Mouse (Mus musculus) heart, embryonic 11.5 days (tissue): ENCODE data around the gene Plcb1. TPM values are rescaled to one million over a fixed set of nuclear protein-coding genes. Genes with fewer than 3 reads are reported as not detected.
"Not testable (repeated sequence)": the region's sequence is repeated elsewhere in the genome, so short reads cannot be mapped to it uniquely, and the experiment has no call there.

Experiments used
- ATAC-seq: fragments of 200-750 bp; cut with Nextera tagmentation; replicated peaks from 2 replicates; pipeline ENCODE4 v1.8.0; 2017; ENCODE audit warnings: moderate library complexity; ENCODE audit not compliant: insufficient number of reproducible peaks, low FRiP score, low TSS enrichment
- H3K27ac ChIP-seq: fragments of 300-500 bp; sonication (generic); 2 replicates; pipeline ENCODE4 v1.5.1; 2014; ENCODE audit warnings: mild to moderate bottlenecking, low read depth, low read length
- H3K27me3 ChIP-seq: fragments of 300-500 bp; sonication (generic); 2 replicates; pipeline ENCODE4 v1.6.1; 2014; ENCODE audit warnings: mild to moderate bottlenecking, low read length, mixed read lengths; ENCODE audit not compliant: control insufficient read depth, insufficient read depth
- H3K36me3 ChIP-seq: fragments of 300-500 bp; sonication (generic); 2 replicates; pipeline ENCODE4 v1.6.1; 2014; ENCODE audit warnings: mild to moderate bottlenecking, low read length, moderate library complexity, mixed read lengths; ENCODE audit not compliant: control insufficient read depth, insufficient read depth
- H3K4me1 ChIP-seq: fragments of 300-500 bp; sonication (generic); 2 replicates; pipeline ENCODE4 v1.6.1; 2014; ENCODE audit warnings: low read length; ENCODE audit not compliant: control insufficient read depth, insufficient read depth
- H3K4me2 ChIP-seq: fragments of 300-500 bp; sonication (generic); 2 replicates; pipeline ENCODE4 v1.6.1; 2014; ENCODE audit warnings: mild to moderate bottlenecking, moderate library complexity
- H3K4me3 ChIP-seq: fragments of 300-500 bp; sonication (generic); 2 replicates; pipeline ENCODE4 v1.5.1; 2014; ENCODE audit warnings: low read depth, low read length
- H3K9ac ChIP-seq: fragments of 300-500 bp; sonication (generic); 2 replicates; pipeline ENCODE4 v1.6.1; 2014; ENCODE audit warnings: mild to moderate bottlenecking, low read depth, low read length, moderate library complexity
- H3K9me3 ChIP-seq: fragments of 300-500 bp; sonication (generic); replicated peaks from 2 replicates; pipeline ENCODE4 v1.6.1; 2016; ENCODE audit warnings: low read length; ENCODE audit not compliant: control insufficient read depth
- WGBS: fragments of 180-500 bp; shearing (Covaris S2); extraction: QIAGEN DNeasy Blood & Tissue Kit; methylation state at CpG from one replicate; pipeline ENCODE4 v1.1.7; 2014; ENCODE audit not compliant: insufficient replicate concordance; 5-methylcytosine and 5-hydroxymethylcytosine counted together
- polyA plus RNA-seq: library from polyadenylated mRNA; unstranded; fragments of >200 nt; fragmentation: Nextera tagmentation; extraction: Ambion mirVana; gene quantifications from 2 replicates; pipeline ENCODE4 v1.2.1, GENCODE M21; 2014

Gene Plcb1
- polyA plus RNA-seq, 1 experiment from 2014 or later, result 7.2 TPM

DNA sequence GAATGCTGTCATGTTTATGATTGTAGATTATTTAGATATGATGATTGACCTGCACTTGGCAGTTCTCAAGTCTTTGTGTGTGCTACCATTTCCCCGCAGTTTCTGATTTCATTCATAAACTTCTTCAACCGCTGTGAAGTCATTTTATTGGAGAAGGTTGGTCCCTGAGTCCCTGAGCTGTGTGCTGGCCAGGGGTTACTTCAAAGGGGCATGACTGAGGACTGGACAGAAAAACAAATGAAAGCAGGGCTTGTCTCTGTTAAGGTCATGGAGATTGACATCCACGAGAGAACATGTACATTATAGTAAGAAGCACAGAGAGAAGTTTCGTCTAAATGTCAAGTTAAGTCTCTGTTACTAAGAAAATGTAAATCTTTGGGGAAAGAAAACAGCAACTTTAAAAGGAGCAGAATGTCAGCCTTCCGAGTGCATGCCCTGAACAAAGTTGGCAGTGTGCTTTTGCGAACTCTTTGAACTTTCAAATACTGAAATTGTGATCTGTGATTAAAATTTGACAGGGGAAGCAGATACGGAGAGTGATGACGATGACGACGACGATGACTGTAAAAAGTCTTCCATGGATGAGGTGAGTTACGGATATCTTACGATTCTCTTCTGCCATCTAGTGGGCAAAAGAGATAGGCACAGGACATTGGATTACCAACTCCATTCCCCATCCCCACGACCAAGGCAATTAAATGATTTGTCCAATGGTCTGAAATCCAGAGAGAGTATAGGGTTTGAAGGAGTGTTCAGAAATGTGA is 544.1 kb downstream of the Plcb1 start:
- Histone ChIP-seq H3K36me3 (no peaks in the 10 kb centered on the region), H3K27me3 (no peaks in the 10 kb centered on the region), H3K4me1 (peaks cover 5% of the 10 kb centered on the region; the same call in 1 of the 2 replicates), H3K9me3 (no peaks in the 10 kb centered on the region), H3K4me2 (peak overlapping the region; percentile 57), H3K27ac (no peak overlapping the region), H3K9ac (no peak overlapping the region), H3K4me3 (0 out of 2 replicates have a peak overlapping the region, but pooled peaks have one; percentile 17)
- no peak for ATAC-seq
- WGBS, result 12% methylated on average over 14 of the region's 14 CpGs

DNA sequence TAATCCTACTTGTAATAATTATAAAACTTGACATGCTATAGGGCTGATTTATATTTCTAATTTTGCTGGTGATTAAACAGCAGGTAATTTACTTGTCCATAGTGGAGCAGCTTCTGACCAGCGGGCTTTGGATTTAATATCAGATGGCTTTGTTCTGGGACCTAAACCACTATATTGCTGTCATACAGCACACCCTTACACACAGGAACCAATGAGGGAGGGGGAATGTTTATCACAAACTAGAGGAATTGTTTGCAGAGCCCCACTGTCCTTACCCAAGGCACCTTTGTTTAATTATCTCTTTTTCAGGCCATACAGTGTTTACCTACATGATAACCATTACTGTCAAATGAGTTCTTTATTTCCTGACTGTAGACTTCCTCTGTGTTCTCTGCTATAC is 546.0 kb downstream of the Plcb1 start:
- Histone ChIP-seq H3K27me3 (no peaks in the 10 kb centered on the region), H3K9me3 (no peaks in the 10 kb centered on the region), H3K36me3 (no peaks in the 10 kb centered on the region), H3K4me2 (no peak overlapping the region), H3K4me3 (no peak overlapping the region), H3K4me1 (peaks cover 5% of the 10 kb centered on the region; the same call in 1 of the 2 replicates), H3K27ac (no peak overlapping the region), H3K9ac (no peak overlapping the region)
- no peak for ATAC-seq
- 85% methylated on average over 1 of the region's 1 CpGs for WGBS

DNA sequence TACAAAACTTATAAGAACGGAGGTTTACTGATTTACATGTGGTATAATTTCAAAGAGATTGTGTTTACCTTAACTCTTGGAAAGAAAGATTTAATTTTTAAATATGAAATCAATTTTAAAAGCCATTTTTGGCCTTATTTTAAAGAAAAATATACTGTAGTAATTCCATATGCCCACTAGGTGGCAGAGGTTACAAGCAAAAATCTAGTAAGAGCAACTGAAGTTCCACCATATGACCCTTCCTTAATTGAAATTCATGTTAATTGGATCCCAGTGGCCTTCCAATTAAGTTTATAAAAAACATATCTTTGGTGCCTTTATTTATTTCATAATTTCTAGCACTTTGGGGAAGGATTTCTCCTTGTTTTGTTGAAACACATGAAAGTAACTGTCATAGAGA is 570.4 kb downstream of the Plcb1 start:
- WGBS, result 18% methylated on average over 1 of the region's 1 CpGs
- Histone ChIP-seq H3K27me3 (no peaks in the 10 kb centered on the region), H3K4me1 (no peaks in the 10 kb centered on the region), H3K9me3 (no peaks in the 10 kb centered on the region), H3K27ac (no peak overlapping the region), H3K36me3 (no peaks in the 10 kb centered on the region), H3K4me2 (no peak overlapping the region), H3K9ac (no peak overlapping the region), H3K4me3 (no peak overlapping the region)
- no peak for ATAC-seq

DNA sequence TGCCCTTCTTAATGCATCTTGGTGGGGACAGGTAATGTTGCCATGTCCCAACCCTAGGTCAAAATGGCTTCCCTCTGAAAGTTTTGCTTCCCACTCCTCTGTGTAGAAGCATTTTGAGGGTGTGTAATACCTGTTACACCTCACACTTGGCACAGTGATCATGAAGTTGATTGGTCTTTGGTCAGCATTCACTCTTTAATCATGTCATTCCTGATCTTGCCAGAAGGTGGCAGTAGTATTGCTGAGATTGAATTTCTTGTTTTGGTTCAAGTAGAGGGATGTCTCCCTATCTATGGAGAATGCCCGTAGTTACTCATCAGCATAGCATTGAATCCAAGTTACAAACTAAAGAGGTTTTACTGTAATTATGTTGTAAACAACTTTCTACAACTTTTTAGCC is 575.9 kb downstream of the Plcb1 start:
- WGBS, result 10% methylated on average over 1 of the region's 1 CpGs
- ATAC-seq, result no peak
- H3K27me3 ChIP-seq, result no peaks in the 10 kb centered on the region
- no peak overlapping the region for H3K27ac ChIP-seq
- no peak overlapping the region for H3K4me2 ChIP-seq
- no peak overlapping the region for H3K4me3 ChIP-seq
- peaks cover 8% of the 10 kb centered on the region; the same call in 1 of the 2 replicates for H3K4me1 ChIP-seq
- H3K9ac ChIP-seq, result no peak overlapping the region
- H3K9me3 ChIP-seq, result no peaks in the 10 kb centered on the region
- H3K36me3 ChIP-seq, result no peaks in the 10 kb centered on the region

- no peaks in the 10 kb centered on the region for H3K9me3 ChIP-seq
- no peak overlapping the region for H3K9ac ChIP-seq
- H3K27ac ChIP-seq, result no peak overlapping the region
- H3K4me1 ChIP-seq, result peaks cover 8% of the 10 kb centered on the region; the same call in 1 of the 2 replicates
- no peak overlapping the region for H3K4me2 ChIP-seq
- H3K36me3 ChIP-seq, result no peaks in the 10 kb centered on the region
- no peak for ATAC-seq
- no peak overlapping the region for H3K4me3 ChIP-seq
- no peaks in the 10 kb centered on the region for H3K27me3 ChIP-seq
- WGBS, result 87% methylated on average over 5 of the region's 5 CpGs
Measured at GRCm38 (mm10) chr2:135362948-135363347, 577.1 kb downstream of the Plcb1 start.

DNA sequence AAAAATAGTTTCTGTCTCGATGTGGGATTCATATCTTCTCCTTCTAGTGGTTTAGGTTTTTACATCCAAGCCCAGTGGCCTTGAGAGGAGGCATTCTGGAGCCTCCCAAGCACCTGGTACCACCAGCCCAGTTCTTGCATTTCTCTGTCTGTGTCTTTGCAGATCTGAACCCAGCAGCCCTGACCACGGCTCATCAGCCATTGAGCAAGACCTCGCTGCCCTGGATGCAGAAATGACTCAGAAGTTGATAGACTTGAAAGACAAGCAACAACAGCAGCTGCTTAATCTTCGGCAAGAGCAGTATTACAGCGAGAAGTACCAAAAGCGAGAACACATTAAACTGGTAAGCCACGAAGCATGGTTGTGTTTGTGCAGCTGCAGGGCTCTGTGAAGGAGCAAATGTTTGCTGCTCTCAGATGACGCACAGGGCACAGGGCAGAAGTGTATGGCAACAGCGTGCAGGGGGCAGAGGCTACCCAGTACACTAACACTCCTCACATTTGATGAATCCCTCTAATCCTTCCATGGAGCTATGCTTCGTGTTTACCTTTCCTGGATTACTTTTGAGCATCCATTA is 584.5 kb downstream of the Plcb1 start:
- H3K4me1 ChIP-seq, result no peaks in the 10 kb centered on the region; the same call in 1 of the 2 replicates
- ATAC-seq, result no peak
- no peak overlapping the region for H3K27ac ChIP-seq
- H3K36me3 ChIP-seq, result no peaks in the 10 kb centered on the region
- H3K9ac ChIP-seq, result no peak overlapping the region
- H3K9me3 ChIP-seq, result no peaks in the 10 kb centered on the region
- 65% methylated on average over 10 of the region's 10 CpGs for WGBS
- no peak overlapping the region for H3K4me2 ChIP-seq
- H3K4me3 ChIP-seq, result no peak overlapping the region
- no peaks in the 10 kb centered on the region for H3K27me3 ChIP-seq

DNA sequence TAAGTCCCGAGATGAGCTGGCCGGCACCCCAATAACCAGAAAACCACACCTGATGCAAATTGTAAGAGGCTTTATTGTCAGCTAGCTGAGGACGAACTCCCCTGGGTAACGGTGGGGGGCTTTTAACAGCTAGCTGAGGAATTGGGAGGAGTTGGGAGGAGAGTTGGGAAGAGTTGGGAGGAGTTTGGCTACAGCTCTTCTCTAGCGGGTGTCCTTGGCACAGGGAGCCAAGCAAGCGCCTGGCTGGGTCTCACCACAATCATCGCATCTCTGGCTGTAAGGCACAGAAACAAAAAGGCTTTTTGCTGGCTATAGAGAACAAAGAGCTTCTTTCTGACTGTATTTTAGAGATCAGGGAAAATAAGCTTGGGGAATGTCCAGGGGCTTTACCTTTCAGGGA is 594.9 kb downstream of the Plcb1 start:
- not testable (repeated sequence) for H3K36me3 ChIP-seq, H3K27me3 ChIP-seq, H3K4me1 ChIP-seq, H3K9ac ChIP-seq, H3K27ac ChIP-seq, ATAC-seq, H3K9me3 ChIP-seq, H3K4me3 ChIP-seq, H3K4me2 ChIP-seq
- whole genome bisulfite sequencing, result 27% methylated on average over 7 of the region's 7 CpGs

- H3K36me3 ChIP-seq, result no peaks in the 10 kb centered on the region
- no peaks in the 10 kb centered on the region for H3K27me3 ChIP-seq
- no peak overlapping the region for H3K4me3 ChIP-seq
- H3K4me2 ChIP-seq, result no peak overlapping the region
- no peak overlapping the region for H3K27ac ChIP-seq
- no peaks in the 10 kb centered on the region for H3K4me1 ChIP-seq
- WGBS, result 68% methylated on average over 1 of the region's 1 CpGs
- no peak for ATAC-seq
- H3K9me3 ChIP-seq, result no peaks in the 10 kb centered on the region
- H3K9ac ChIP-seq, result no peak overlapping the region
Measured at GRCm38 (mm10) chr2:135381396-135381795, 595.5 kb downstream of the Plcb1 start.

- 55% methylated on average over 9 of the region's 9 CpGs for WGBS
Measured at GRCm38 (mm10) chr2:135387990-135388389, 602.1 kb downstream of the Plcb1 start.

More at GRCm38 (mm10) chr2:135387990-135388389, 602.1 kb downstream of the Plcb1 start:
- H3K4me1 ChIP-seq, result no peaks in the 10 kb centered on the region
- H3K4me2 ChIP-seq, result no peak overlapping the region
- H3K9ac ChIP-seq, result no peak overlapping the region
- no peak for ATAC-seq
- H3K36me3 ChIP-seq, result no peaks in the 10 kb centered on the region
- no peaks in the 10 kb centered on the region for H3K9me3 ChIP-seq
- H3K27ac ChIP-seq, result no peak overlapping the region
- no peak overlapping the region for H3K4me3 ChIP-seq
- H3K27me3 ChIP-seq, result no peaks in the 10 kb centered on the region
